Mouse (Mus musculus) B cell, adult 2 months (primary cell): ENCODE results near the gene Gtpbp8.

Source experiments
- DNase-seq, 2 experiments: peaks; one replicate each; pipeline ENCODE4 v3.0.0; 2022

Gtpbp8 gene

GRCm38 (mm10) chr16:44688507-44688906 lies 57.7 kb downstream of the Gtpbp8 start:
- DNase-seq, result no peak

GRCm38 (mm10) chr16:44687719-44688420 lies 58.3 kb downstream of the Gtpbp8 start:
- DNase-seq, result no peak

GRCm38 (mm10) chr16:44686991-44687718 lies 59.0 kb downstream of the Gtpbp8 start:
- no peak for DNase-seq
